Mouse (Mus musculus) liver, embryonic 14.5 days (tissue): ENCODE measurements at regions not wholly inside any gene's neighbourhood (a gene's known extent, or its start where the extent isn't known, plus 50 kb on each side); places are given as distances from the start of the nearest gene placed in this dataset.

Experiments
- ATAC-seq: fragments of 200-750 bp; cut with Nextera tagmentation; 2 replicates; pipeline ENCODE4 v1.8.0; 2017; ENCODE audit warnings: moderate number of reproducible peaks, mild to moderate bottlenecking, moderate library complexity; ENCODE audit not compliant: insufficient read depth
- DNase-seq, 3 experiments: peaks; one replicate each; pipeline ENCODE4 v3.0.0-alpha.2; 2012 to 2013; ENCODE audit warnings: low read depth in 3 of 3, low spot score in 3 of 3
- H3K27ac ChIP-seq: fragments of 300-500 bp; sonication (generic); 2 replicates; pipeline ENCODE4 v1.5.1; 2014; ENCODE audit warnings: moderate library complexity, mild to moderate bottlenecking, control low read depth, inconsistent platforms
- H3K27me3 ChIP-seq: fragments of 300-500 bp; sonication (generic); 2 replicates; pipeline ENCODE4 v1.6.1; 2014; ENCODE audit warnings: mild to moderate bottlenecking, low read length, moderate library complexity; ENCODE audit not compliant: control insufficient read depth, insufficient read depth
- H3K36me3 ChIP-seq: fragments of 300-500 bp; sonication (generic); replicated peaks from 2 replicates; pipeline ENCODE4 v1.6.1; 2014; ENCODE audit warnings: low read depth; ENCODE audit not compliant: control insufficient read depth, insufficient read depth
- H3K4me1 ChIP-seq, 2 experiments: fragments of 200-500 bp in 1 of 2; fragments of 300-500 bp in 1 of 2; sonication (generic) in 1 of 2; replicated peaks; 2 replicates each; pipeline ENCODE4 v1.6.1; 2012 to 2014; ENCODE audit warnings: antibody characterized with exemption in 1 of 2, inconsistent platforms in 1 of 2, low read length in 1 of 2; ENCODE audit not compliant: control insufficient read depth in 2 of 2, insufficient read depth in 2 of 2
- H3K4me2 ChIP-seq: fragments of 300-500 bp; sonication (generic); 2 replicates; pipeline ENCODE4 v1.6.1; 2014; ENCODE audit warnings: low read depth, mild to moderate bottlenecking, control low read depth, moderate library complexity
- H3K4me3 ChIP-seq, 2 experiments: fragments of 200-500 bp in 1 of 2; fragments of 300-500 bp in 1 of 2; sonication (generic) in 1 of 2; 2 replicates each; pipeline ENCODE4 v1.5.1; 2012 to 2014; ENCODE audit warnings: low read depth in 2 of 2, low read length in 2 of 2, mild to moderate bottlenecking in 2 of 2, control low read depth in 1 of 2, inconsistent platforms in 1 of 2, moderate library complexity in 1 of 2; ENCODE audit not compliant: insufficient read depth in 1 of 2
- H3K9ac ChIP-seq: fragments of 300-500 bp; sonication (generic); replicated peaks from 2 replicates; pipeline ENCODE4 v1.6.1; 2014; ENCODE audit warnings: mild to moderate bottlenecking, control low read depth, moderate library complexity
- H3K9me3 ChIP-seq: fragments of 300-500 bp; sonication (generic); 2 replicates; pipeline ENCODE4 v1.6.1; 2016; ENCODE audit warnings: low read length, mixed read lengths; ENCODE audit not compliant: control insufficient read depth
- CTCF ChIP-seq: IDR thresholded peaks from 2 replicates; pipeline ENCODE4 v1.5.1; 2016; ENCODE audit warnings: antibody characterized with exemption, low read depth, control low read depth
- EP300 ChIP-seq: IDR thresholded peaks from 2 replicates; pipeline ENCODE4 v1.6.1; 2016; ENCODE audit warnings: antibody characterized with exemption, low read depth
- WGBS: fragments of 180-500 bp; shearing (Covaris S2); extraction: QIAGEN DNeasy Blood & Tissue Kit; methylation state at CpG from one replicate; pipeline ENCODE4 v1.1.7; 2014; ENCODE audit not compliant: insufficient replicate concordance; 5-methylcytosine and 5-hydroxymethylcytosine counted together

DNA sequence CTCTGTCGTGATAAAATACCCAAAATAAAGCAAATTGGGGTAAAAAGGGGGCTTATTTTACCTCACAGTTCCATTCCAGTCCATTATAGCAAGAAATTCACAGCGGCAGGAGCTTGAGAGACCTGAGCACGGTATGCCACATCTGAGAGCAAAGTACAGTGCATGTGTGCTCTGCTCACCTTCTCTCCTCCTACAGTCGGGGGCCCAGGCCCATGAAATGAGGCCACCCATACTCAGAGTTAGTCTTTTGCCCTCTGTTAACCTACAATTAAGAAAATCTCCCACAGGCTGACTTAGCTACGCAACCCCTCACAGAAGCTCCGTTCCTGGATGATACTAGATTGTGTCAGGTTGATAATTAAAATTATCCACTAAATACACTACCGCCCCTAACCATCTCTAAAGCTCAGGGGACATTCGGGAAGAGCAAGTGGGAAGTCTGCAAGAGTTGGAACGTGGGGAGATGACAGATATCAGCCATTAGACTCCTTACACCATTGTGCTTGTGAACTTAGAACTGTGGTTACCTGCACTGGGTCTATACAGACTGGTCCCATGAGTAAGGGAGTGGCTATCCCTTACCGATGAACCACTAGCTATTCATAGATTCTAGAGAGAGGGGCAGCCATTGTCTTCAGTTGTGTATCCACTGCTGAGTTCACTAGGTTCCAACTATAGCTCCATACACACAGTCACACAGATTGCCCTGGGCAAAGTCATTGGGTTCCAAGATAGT is 139.3 kb upstream of the Il12b start:
- WGBS: 57% methylated on average over 10 of the region's 10 CpGs
- Histone ChIP-seq H3K27ac (no peak overlapping the region), H3K4me3 (no peak overlapping the region), H3K4me2 (no peak overlapping the region), H3K36me3 (no peaks in the 10 kb centered on the region), H3K4me1 (no peaks in the 10 kb centered on the region), H3K27me3 (no peaks in the 10 kb centered on the region), H3K9me3 (no peaks in the 10 kb centered on the region), H3K9ac (no peak overlapping the region)
- TF ChIP-seq EP300: no peak
- no peak for TF ChIP-seq CTCF
- no peak for ATAC-seq
- no peak for DNase-seq

- no peaks in the 10 kb centered on the region for H3K9me3 ChIP-seq
- H3K4me1 ChIP-seq: no peaks in the 10 kb centered on the region
- no peaks in the 10 kb centered on the region for H3K36me3 ChIP-seq
- H3K4me3 ChIP-seq: no peak overlapping the region
- TF ChIP-seq CTCF (no peak), EP300 (no peak)
- H3K27me3 ChIP-seq: no peaks in the 10 kb centered on the region
- H3K9ac ChIP-seq: no peak overlapping the region
- H3K4me2 ChIP-seq: no peak overlapping the region
- WGBS: 55% methylated on average over 8 of the region's 8 CpGs
- H3K27ac ChIP-seq: no peak overlapping the region
- ATAC-seq: no peak
- DNase-seq: no peak
Measured at GRCm38 (mm10) chr11:44261657-44262056, 138.2 kb upstream of the Il12b start.

DNA sequence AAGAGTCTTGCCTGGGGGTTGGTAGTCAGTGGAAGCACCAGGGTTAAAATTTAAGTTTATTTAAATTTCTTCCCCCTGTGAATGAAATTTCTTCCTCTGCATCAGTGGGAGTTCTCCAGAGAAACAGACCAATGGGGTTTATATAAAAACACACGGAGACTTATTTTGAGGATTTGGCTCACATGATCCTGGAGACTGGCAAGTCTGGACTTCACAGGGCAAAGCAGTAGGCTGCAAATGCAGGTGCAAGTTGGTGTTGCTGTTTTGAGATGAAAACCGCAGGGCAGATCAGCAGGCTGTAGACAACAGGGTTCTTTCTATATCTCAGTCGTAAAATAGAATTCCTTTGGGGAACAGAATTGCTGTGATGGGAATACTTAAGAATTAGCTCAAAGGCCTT is 137.3 kb upstream of the Il12b start:
- Histone ChIP-seq H3K27me3 (no peaks in the 10 kb centered on the region), H3K9me3 (no peaks in the 10 kb centered on the region), H3K4me3 (no peak overlapping the region), H3K27ac (no peak overlapping the region), H3K9ac (no peak overlapping the region), H3K4me1 (no peaks in the 10 kb centered on the region), H3K36me3 (no peaks in the 10 kb centered on the region), H3K4me2 (no peak overlapping the region)
- TF ChIP-seq CTCF (no peak), EP300 (no peak)
- 56% methylated on average over 3 of the region's 3 CpGs for WGBS
- ATAC-seq: no peak
- DNase-seq: no peak

GRCm38 (mm10) chr11:44272268-44272667 is 127.6 kb upstream of the Il12b start:
- DNase-seq (no peak), ATAC-seq (no peak)
- H3K9ac ChIP-seq: no peak overlapping the region
- no peak overlapping the region for H3K27ac ChIP-seq
- TF ChIP-seq EP300 (no peak), CTCF (no peak)
- H3K4me2 ChIP-seq: no peak overlapping the region
- no peaks in the 10 kb centered on the region for H3K27me3 ChIP-seq
- H3K4me3 ChIP-seq: no peak overlapping the region
- H3K4me1 ChIP-seq: 0 out of 4 replicates have a peak, but pooled peaks cover 0 to 2% of the 10 kb centered on the region in 2 experiments
- H3K9me3 ChIP-seq: no peaks in the 10 kb centered on the region
- H3K36me3 ChIP-seq: no peaks in the 10 kb centered on the region

- Histone ChIP-seq H3K4me2 (no peak overlapping the region), H3K27me3 (no peaks in the 10 kb centered on the region), H3K9me3 (no peaks in the 10 kb centered on the region), H3K4me1 (no peaks in the 10 kb centered on the region), H3K27ac (no peak overlapping the region), H3K4me3 (no peak overlapping the region), H3K36me3 (no peaks in the 10 kb centered on the region), H3K9ac (no peak overlapping the region)
- ATAC-seq (no peak), DNase-seq (no peak)
- TF ChIP-seq CTCF (no peak), EP300 (no peak)
- 62% methylated on average over 7 of the region's 7 CpGs for WGBS
Measured at GRCm38 (mm10) chr11:44278521-44279208, 121.2 kb upstream of the Il12b start.
